Mouse (Mus musculus) CD4-positive, CD25-positive, alpha-beta regulatory T cell, adult 2 months (primary cell): ENCODE measurements around the gene Rbm10.

Source experiments
- DNase-seq: peaks from one replicate; pipeline ENCODE4 v3.0.0-alpha.2; 2012; ENCODE audit warnings: low read depth, low spot score

The Rbm10 gene

DNA sequence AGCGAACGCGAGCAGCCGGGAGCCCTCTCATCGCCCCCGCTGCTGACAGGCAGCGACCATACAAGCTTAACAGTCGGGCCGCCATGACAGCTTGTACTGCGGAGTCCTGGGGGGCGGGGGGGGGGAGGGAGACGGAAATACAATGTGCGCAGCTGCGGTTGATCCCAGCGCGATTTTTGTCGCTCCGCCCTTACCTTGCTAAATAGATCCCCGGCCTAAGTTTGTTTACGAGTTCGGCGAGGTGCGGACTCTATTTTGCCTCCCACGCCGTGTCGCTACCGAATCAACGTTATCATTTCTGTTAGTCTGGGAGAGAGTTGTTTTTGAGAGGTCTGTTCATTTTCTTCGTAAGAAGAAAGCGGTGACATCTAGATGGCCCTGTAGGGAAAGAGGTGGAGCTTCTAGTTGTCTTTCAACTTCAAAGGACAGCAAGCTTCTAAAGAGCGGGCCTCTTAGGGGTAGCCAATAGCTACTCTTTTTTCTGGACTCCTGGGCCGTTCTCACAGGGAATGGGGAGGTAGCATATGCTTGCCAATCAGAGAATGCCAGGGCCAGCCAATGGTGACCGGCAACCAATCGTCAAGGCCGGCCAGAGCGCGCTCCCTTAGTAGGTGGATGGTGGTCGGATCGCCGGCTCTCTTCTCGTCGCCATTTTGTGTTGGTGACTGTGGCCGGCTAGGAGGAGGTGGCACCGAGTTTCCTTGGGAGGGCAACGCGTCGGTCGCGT is at the start of gene Rbm10, which contains the start of gene Ndufb11:
Gene Rbm10 (plus strand): TSS at position 328 of the 727 bp plus-strand sequence.
Gene Ndufb11 (minus strand): TSS at position 444 of the 727 bp plus-strand sequence.
- peak; percentile 89 for DNase-seq

DNA sequence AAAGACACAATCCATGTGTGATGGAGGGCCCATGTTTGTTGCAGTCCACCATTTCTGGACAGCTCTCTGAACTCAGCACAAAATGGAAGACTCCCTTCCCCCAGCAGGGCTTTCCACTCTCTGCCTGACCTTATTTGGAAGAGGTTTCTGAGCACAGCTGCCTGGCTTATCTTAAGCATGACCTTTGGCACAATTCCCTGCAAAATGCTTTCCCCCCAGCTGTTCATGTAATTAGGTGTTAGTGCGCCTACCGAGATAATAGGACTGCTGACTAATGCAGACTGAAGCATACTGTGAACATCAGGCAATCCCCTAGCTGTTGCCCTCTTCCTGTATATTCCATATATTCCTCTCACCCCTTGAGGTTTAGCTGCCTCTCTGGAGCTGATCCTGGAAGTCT is 46.3 kb upstream of the Rbm10 start:
- no peak for DNase-seq

DNA sequence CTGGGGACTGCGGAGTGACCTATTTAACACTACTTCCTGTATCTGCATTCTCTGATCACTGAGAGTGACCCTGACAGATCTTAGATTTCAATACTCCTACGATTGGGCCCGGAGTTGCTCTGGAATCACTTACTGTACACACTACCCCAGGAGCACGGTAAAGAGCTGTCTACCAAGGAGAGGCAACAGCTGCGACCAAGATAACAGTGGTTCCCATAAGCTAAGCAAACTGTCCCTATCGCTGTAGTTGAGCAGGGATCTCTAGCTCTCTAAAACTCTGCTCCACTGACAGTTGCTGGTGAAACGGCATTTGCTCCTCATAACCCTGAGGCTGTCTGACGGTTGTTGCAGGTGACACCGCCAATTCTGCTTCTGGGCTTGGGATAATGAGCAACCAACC is 44.6 kb upstream of the Rbm10 start:
- DNase-seq = no peak

DNA sequence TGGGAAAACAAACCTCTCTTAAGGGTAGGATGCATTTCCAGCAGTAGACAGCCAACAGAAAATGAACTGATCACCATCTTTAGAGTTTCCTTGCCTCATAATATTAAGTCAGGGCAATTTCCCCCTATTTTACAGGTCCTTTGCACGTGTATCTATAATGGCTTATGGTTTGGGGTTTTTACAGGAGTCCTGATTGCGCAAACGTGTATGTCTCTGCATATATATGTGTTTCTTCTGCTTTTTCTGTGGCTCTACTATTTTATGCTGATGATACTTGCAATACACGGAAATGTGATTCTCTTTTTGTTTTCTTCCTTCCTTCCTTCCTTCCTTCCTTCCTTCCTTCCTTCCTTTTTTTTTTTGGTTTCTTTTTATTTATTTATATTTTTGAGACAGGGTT is 43.4 kb upstream of the Rbm10 start:
- no peak for DNase-seq

DNA sequence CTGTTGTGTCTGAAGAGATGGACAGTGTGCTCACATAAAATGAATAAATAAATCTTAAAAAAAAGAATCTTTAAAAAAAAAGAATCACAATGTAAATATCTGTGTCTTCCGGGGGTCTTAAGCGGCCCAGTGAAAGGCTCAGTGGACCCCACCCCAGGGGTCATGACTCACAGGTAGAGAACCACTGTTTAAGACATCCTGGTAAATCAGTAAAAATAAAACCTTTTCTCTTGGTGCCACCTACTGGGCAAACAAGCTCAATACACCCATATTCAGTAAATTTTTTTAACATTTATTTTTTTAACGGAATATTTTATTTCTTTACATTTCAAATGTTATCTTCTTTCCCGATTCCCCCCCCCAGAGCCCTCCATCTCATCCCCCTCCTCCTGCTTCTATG is 29.3 kb upstream of the Rbm10 start:
- peak; percentile 29 for DNase-seq

DNA sequence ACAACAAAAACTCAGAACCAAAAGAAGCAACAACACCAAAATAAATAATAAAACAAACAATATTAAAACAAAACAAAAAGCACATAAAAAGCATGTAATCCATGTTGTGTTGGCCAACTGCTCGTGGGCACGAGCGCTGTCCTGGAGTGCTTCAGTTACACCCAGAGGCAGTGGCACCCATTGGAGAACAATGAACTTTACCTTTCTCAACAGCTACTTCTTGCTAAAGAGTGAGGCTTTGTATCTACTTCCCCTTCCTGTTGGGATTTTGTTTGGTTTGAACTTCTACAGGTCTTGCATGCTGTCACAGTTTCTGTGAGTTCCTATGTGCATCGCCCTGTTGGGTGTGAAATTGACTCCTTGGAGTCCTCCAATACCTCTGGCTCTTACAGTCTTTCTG is 8.8 kb upstream of the Rbm10 start:
- DNase-seq = no peak

DNA sequence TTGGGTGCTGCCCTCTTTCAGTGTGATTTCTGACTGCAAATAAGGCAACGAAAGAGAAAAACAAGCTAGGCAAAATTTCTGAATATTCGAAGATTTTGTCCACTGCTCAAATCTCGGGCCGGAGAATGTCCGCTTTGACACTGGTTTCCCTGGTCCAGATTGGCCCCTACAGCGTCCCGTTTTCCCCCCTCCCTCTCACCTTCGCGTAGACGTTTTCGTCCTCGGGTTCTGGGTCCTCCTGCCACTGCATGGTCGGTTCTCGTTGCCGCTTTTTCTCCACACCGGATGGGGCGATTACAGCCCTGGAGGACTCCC is 485 bp upstream of the Rbm10 start:
- DNase-seq = no peak

DNA sequence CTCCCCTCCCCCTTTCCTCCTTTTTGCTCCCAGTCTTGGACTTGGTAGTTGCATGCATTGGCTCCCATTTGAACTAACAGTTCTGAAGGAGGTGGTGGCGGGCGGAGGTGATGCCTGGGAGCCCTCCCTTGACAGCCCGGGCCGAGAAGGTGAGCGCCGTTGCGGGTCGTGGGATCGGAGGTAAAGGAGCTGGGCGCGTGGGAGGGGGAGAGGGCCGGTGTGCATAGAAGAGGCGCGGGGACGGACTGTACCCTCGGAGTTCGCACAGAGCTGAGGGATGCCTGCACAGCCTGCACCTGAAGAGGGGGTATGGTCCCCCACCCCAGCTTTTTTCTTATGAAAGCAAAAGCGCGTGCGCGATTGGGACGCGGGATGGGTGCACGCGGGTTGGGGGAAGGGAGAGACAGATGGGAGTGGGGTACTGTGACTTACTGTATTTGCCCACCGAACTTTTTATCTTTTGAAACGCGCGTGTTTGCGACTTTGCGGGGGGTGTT is 648 bp downstream of the Rbm10 start:
- DNase-seq = no peak

DNA sequence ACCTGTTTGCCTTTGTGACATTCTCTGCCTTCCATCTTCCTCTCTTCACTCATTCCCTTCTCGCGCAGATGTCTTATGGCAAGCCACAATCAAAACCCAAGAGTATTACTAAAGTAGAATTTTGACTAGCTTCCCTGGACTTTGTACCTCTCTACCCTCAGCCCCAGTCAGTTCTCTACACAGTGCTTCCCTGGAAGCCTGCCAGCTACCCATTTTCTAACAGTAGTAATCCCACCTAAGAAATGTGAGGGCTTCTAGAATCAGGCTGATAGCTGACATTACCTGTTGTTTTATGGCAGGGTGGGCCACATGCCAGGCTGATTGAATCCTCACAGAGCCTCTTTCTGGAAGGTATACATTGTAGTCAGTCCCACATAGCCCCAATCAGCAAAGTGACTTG is 20.8 kb downstream of the Rbm10 start:
- DNase-seq = no peak

DNA sequence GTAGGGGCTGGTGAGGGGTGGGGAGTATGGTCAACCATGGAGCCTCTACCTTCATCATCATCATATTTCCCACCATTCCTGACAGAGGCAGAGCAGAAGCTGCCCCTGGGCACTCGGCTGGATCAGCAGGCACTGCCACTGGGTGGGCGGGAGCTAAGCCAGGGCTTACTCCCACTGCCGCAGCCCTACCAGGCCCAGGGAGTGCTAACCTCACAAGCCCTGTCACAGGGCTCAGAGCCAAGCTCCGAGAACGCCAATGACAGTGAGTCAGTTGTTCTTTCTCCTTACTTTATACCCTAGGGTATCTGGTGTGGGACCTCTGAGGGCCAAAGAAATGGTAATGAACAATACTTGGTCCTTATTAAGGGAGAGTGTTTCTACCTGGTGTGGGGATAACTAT is 27.5 kb downstream of the Rbm10 start:
- no peak for DNase-seq

DNA sequence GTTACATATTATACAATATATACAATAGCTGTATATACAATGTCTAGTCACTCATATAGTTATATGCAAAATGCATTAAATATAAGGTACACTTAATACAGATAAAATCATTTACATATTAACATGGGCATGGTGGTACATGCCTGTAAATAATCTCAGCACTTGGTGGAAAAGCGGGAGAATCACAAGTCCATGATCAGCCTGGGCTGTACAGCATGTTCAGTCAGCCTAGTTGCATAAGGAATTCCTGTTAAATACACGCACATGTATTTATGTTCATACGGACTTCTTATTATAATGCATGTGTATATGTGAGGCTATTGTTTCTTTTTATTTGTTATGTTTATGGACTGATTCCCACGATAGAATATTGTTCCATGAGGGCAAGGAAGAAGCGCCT is 40.3 kb downstream of the Rbm10 start:
- no peak for DNase-seq

DNA sequence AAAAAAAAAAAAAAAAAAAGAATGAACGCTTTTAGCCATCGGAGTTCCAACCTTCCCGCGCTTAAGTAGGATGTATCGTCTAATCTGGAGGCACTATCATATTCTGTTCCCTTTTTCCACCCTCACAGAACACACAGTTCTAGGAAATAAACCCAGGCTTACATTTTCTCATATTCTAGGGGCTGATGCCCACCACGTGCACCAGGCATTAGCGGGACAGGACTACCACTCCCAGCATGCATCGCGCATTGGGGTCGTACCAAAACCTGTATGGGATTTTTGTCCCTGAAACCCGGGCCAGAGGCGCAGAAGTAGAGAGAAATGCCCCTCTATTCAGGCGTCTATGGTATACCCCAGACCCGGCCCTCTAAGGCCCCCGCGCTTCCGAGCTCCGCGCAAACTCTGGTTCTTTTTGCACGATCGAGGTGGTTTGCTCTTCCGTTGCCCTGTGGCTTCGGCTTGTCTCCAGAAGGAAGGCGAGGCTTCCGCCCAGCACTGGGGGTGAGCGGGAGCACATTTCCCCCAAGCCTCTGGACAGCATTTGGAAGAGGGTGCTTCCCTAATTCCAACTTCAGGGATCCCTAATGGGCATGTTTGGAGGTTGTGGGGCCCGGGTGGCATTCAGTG is 40.8 kb downstream of the Rbm10 start, which contains the start of gene Uba1:
Gene Uba1 (plus strand): TSS at position 301 of the 627 bp plus-strand sequence.
- peak; percentile 87 for DNase-seq

DNA sequence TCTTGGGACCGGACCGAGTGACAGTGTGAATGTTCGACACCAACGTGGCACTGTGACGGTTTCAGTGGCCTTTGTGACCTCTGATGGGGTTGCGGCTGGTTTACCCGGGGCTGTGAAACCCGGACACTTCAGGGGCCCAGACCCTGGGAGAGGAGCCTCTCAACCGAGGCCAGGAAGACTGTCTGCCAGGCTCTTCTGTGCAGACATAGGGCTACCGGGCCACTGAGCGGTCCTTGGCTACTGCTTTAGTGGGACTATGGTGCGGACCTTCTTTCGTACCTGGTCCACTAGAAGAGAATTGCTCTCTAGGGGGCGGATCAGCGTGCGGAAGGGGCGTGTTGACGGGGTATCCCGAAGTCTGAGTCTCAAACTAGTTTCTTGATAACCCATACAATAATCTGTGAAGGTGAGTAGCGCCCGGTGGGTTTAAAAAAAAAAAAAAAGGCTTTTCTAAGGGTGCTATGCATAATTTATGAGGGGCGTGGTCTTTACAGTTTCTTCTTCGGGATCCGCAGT is 41.6 kb downstream of the Rbm10 start:
- peak; percentile 43 for DNase-seq

DNA sequence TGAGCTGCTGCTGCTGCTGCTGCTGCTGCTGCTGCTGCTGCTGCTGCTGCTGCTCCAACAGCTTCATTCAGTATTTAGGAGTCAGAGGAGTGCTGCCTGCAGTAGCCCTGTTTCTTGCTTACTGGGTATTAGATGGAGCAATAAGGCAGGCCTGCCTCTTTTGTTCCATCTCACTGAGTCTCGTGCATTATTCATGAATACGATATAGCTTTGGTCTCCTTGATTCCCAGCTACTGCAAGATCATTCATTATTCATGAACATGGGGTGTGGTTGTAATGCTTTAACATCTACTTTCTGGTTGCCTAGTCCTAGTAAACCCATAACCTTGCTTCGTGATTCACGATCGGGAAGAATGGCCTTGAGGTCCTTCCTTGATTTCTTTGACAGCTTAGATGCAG is 45.0 kb downstream of the Rbm10 start:
- DNase-seq = no peak

DNA sequence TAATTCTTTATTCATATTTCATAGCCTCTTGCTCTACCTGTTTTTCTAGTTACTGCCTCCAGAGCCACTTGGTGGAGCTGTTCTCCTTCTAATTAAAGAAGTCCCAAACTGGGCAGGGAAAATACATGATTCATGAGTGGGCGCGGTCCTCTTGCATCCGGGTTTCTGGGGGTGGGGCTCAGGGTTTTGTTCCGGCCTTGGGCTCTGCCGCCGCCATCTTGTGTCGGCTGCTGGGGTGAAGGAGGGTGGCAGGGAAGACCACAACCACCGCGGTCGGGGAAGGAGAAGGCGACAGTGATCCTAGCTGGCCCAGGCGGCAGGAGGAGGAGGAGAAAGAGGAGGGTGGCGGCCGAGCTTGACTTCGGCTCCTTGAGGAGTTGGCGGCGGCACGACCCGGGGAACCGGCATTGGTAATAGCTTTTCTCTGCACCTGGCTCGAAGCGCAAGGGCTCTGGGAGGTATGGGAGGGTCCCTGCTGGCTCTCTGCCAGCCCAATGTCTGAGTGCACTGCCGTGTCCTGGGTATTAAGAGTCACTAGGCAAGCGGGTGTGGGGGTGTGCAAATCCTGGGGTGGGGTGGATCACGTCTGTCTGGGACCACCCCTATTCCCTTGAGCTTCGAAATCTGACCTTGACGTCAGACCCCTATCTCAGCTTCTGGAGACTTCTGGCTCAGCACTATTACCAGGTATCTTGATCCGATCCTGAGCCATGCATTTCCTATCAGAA is 45.6 kb downstream of the Rbm10 start:
- peak; percentile 92 for DNase-seq

DNA sequence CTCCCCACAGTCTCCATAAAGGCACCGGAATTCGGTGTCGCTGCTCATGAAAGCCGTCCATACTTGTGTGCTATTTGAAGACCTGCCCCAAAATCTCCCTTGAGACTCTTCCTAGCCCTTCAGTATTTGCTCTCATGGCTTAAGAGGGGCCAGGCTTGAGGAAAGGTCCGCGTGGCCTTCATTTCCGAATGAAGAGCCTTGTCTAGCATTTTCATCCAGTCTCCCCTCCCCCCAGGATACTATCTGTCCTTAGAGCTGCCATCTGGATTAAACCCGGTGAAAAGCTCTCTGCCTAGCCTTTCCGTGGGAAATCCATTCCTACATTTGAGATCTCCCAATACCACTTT is 46.1 kb downstream of the Rbm10 start:
- no peak for DNase-seq

DNA sequence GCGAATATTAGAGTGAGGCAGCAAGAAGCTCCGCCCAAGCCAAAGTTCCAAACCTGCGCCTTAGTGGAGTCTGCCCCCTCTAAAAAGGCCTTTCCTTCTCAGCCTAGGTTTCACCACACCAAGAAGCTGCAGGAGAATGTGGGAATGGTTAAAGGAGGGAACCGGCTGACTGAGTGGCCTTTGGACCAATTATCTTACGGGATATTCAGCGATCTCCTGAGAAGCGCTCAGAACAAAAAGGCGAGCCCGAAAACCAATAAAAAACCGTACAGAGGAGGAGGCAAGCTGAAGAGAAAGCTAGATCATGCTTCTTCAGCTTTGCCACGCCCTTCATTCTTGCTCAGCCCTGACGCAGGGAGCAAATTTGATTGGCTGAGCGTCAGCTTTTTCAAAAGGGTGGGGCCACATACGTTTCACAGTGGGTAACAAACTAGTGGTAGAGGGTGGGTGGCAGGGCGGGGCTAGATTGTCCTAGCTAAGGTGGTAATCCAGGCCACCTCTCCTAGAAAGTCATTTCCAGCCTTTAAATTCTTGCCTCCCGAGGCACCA is 70.3 kb downstream of the Rbm10 start, which contains the start of gene Cdk16:
Gene Cdk16 (plus strand): TSS at position 436 of the 549 bp plus-strand sequence.
- peak; percentile 93 for DNase-seq

DNA sequence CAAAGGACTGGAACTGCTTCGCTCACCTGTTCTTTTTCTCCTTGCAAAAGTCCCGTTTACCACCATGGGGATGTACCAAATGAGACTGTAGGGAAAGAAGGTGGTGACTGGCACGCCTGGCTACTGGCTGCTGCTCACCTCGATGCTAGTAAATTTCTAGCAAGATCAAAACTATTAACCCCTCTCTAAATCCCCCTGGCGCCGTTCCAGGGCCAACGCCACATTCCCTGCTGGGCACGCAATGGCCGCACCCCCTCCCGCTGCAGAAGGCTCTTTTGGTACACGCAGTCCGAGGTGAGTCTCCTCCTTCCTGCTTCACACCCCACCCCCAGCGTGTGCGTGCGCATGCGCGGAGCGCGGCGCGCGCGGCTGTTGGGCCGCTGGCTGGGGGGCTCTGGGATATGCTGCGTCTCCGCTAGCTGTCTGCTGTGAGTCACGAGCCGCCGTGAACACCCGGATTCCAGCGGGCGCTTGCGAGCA is 70.8 kb downstream of the Rbm10 start:
- peak; percentile 88 for DNase-seq

DNA sequence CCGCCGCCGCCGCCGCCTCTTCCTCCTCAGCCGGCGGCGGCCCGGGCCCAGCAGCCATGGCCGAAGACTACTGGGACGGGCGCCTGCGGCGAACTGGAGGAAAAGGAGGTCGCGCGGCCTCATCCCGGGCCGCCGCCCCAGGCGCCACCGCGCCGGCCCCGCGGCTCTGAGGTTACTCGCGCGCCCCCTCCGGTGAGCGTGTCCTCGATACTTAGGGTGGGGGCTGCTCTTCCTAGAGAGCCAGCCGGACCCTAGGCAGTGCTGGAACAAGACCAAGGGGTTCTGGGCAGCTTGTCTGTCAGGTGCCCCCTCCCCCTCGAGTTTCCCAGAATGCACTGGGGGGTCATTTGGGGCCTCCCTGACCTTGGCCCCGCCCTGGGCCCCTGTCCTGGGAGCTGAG is 71.3 kb downstream of the Rbm10 start:
- DNase-seq = peak; percentile 73

DNA sequence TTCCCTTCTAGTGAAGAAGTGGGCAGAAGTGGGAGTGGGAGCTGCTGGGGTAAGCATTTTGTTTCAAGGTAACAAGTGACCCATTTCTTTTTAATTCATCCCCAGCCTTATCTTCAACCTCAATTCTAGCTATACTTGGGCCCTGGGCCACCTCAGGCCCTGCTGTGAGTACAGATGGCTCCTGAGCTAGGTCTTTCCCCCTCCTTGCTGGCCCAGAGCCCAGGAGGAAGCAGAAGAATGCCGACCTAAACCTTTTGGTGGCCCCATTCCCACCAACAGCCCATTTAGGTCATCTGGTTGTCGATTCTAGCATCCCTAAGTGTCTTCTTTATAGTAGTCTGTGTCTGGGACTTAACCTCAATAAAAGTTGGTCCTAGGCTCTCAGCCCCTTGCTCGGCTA is 74.3 kb downstream of the Rbm10 start:
- no peak for DNase-seq

DNA sequence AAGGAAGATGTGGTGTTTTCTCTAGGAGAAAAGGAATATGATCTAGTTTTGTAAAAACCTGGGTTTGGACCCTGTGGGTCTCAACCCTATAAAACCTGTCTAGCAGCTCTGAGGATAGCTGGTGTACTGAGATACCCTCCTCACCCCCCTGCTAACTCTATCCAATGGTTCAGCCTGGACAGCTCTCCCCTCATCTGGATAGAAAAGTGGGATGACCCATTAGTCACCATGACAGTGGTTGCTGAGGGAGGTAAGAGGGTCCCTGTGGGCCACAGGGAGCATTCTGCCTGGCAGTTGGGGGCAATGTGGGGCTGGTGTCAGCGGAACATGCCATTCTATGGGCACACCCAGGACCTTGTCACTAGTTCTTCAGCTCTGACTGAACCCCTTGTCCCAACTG is 75.3 kb downstream of the Rbm10 start:
- DNase-seq = no peak

DNA sequence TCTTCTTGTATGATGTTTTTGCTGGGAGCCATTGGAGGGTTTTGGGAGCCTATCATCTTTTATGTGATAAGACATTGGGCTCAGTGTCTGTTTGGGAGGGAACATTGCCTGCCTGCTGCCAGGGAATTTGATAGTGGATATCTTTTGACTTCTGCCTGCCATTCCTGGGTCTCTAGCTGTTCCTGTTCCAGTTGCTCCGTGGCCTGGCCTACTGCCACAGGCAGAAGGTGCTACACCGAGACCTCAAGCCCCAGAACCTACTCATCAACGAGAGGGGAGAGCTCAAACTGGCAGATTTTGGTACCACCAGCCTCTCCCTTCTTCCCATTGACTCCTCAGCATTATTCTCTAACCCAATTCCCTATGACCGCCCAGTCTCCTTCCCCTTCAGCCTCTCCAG is 78.5 kb downstream of the Rbm10 start:
- no peak for DNase-seq
